Mouse (Mus musculus) olfactory bulb, adult 2 months (tissue): ENCODE measurements around the gene Tex14.

ENCODE experiments used
- CTCF ChIP-seq: fragments of 200-500 bp; IDR thresholded peaks from 2 replicates; pipeline ENCODE4 v1.5.1; 2012; ENCODE audit warnings: low read depth, mild to moderate bottlenecking, low read length, moderate library complexity; ENCODE audit not compliant: insufficient read depth
- POLR2A ChIP-seq: fragments of 200-500 bp; IDR thresholded peaks from 2 replicates; pipeline ENCODE4 v1.6.1; 2012; ENCODE audit warnings: mild to moderate bottlenecking, low read depth, low read length, moderate library complexity; ENCODE audit not compliant: insufficient read depth

GRCm38 (mm10) chr11:87523466-87523865 lies 118.6 kb downstream of the Tex14 start:
- TF ChIP-seq CTCF (no peak), POLR2A (no peak)
